Mouse (Mus musculus): ENCODE results near the gene Nelfcd. TPM values are rescaled to one million over a fixed set of nuclear protein-coding genes. Genes with fewer than 3 reads are reported as not detected.
A peak's percentile ranks its signal among the peaks of the same experiment; 100 is the strongest.

The Nelfcd gene
- polyA plus RNA-seq, 1 experiment from 2014 or later: 83.8 TPM

DNA sequence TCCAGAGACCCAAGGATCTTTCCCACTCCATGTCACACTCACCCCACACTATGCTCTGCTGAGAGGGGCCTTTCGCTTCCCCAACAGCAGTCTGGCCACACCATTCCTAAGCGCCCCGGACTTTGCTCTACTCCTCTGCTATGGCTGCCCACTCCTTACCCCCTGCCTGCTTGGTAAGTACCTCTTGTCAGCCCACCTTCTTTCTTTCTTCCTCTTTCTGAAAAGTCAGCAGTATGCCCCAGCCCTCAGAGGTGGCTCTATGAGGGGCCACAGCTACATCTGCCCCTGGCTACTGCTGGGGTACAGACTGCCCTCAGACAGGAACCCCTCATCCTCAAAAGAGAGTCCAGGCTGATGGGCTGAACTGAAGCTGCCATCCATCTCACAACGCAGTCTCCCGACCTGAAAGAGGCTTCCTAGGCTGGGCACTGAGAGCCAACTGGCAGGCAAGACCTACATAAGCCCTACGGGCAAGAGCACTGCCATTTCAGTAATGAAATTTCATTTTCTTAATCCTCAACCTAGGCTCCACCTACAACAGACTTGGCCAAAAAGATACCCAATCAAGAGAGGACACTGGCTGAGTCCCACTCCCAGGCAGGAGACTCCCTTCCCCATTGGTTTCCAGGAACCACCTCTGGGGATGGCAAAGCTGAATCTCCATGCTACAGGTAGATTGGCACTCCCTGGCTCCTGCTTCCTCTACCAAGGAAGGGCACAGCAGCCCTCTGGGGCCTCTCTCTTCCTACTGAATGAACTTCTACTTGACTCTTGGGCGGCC lies 21.5 kb downstream of the Nelfcd start:
- no peak for DNase-seq (ENCODE audit: low spot score)

DNA sequence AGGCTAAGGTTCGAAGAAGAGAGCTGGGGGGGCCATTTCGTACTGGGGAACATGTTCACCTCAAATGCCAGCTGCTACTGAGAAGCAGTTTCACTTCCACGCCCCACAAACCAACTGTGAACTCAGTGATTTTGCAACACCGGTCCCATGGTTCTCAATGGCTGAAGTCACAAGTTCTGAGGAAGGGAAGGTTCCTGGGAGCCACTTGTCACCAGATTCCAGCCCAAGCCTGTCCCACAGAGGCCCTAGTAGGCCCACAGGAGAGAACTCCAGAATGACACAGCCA lies 22.0 kb downstream of the Nelfcd start:
- DNase-seq (ENCODE audit: low spot score): no peak

DNA sequence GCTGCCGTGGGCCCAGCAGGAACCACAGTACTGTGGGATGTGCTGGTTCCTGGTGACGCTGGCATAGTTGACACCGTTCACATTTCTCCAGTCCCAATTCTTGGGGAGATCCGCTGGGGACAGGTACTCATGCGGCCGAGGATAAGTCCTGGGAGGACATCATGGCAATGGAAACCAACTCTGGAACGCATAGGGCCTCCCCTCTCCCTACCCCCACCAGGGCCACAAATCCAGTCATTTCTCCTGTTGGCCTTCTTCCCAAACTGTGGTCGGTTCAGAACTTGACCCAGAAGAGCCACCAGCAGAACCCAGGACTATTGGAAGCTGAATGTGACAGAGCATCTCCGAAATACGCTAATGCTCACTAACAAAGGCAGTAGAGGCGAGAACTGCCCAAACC lies 22.6 kb downstream of the Nelfcd start:
- peak; percentile 7 for DNase-seq (ENCODE audit: low spot score)

DNA sequence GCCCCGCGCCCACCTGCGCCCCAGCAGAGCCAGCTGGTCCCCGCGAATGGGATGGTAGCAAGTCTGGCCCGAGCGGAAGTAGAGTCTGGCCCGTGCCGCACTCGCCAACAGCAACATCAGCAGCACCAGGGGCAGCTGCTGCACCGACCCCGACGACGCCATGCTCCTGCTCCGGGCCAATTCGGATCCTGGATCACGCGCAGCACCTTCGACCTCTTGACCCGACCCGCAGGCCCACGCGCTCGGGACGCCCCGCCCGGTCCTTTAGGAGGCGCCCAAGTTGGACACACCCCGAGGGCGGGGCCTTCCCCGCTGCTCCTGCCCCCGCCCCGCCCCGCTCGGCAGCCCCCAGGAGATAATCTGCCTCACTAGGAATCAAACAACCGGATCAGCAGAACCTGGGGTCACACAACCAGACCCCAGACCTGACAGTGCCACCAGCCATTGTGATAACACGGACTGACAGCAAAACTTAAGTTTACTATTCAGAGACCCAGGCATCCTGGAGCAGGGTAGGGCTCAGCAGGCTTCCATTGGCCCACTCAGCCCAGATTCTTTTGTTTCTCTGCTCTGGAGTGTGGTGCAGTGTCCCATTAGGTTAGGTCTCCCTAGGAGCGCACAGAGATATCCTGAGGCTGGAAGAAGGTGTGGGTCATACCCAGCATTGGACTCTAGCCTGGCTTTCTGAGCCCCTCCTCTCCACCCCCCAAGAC lies 23.3 kb downstream of the Nelfcd start, which contains the start of gene Ctsz:
Gene Ctsz, minus strand, starts transcription at position 303 of the 713 bp plus-strand sequence.
- DNase-seq (ENCODE audit: low spot score): peak; percentile 61

DNA sequence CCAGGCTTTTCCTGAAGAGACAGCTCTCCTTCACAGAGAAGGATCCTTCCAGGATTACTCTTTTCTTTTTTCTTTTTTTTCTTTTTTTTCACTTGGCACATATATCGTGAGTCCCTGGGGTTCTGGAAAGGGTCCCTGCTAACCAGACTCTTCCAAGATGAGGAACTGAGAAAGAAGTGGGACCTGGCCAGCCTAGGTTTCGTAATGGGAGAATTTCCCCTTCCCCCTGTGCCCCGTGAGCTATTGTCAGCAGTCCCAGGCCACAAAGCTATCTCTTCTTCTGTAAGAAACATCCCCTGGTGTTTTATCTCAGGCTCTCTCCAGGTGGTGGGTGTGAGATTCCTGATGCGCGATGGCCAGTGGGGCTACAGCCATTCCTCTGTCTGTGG lies 23.8 kb downstream of the Nelfcd start:
- no peak for DNase-seq (ENCODE audit: low spot score)

DNA sequence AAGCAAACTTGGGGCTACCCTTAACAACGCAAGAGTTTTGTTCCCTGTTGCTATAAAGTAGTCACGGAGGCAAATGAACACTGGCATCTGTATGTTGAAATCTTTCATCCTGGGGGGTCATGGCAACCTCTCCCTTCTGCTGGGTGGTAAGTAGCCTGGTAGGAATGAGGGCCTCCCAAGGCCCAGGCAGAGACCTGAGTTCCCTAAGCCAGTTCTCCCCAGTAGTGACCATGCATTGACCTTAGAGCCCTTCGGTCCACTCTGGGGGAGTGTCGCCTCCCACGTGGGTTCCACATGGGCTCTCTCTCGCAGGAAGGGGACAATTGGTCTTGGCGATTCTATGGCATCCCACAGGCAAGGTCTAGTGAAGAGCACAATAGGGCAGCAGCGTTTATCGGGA lies 24.4 kb downstream of the Nelfcd start:
- no peak for DNase-seq (ENCODE audit: low spot score)

DNA sequence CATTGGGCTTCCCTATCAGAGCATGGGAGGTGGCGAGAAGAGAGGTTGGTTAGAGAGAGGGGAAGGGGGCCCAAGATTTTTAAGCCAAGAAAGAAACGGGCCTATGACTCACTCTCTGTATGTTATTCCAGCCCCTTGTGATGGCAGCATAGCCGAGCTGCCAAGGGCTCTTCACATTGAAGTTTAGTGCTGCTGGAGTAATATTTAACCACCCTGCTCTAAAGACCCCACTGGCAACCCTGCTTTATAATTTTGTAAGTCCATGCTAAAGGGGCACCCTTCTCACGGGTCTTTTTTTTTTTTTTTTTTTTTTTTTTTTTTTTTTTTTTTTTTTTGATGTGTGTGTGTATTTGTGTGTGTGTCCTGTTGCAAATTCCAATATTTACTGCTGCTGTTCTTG lies 26.3 kb downstream of the Nelfcd start:
- no peak for DNase-seq (ENCODE audit: low spot score)

DNA sequence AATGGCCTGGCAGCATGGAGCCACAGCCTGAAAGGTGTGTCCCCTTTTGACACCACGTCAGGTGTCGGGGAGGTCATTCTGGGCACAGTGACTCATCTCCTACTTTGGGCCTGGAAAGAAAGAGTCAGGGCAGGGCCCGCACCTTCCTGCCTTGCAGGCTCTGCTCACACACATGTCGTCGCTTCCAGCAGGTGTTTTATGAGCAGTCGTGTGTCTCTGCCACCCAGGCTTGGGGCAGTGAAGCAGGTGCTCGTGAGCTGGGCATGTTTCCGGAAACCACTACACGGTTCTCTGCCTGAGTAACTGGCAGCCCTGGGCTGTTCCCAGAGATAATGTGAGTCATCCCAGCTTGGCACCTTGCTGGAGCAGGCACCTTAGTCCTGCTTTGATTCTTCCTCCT lies 26.9 kb downstream of the Nelfcd start:
- peak; percentile 47 for DNase-seq (ENCODE audit: low spot score)

DNA sequence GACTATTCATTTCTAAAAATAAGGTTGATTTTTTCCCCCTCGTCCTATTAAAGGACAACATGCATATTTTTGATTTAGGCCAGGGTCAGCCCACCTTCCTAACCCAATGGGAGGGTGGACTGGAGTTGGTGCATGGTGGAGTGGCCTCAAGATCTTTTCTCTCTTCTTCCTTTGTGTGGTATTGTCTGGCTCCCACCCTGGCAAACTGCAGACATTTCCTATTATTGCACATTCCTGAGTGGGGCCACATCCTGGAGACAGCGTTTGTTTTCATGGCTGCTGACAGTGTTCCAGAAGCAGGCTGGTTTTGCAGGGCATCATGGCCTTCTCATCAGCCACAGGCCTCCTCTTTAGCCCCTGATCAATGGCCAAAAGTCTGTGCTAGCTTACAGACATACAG lies 27.4 kb downstream of the Nelfcd start:
- no peak for DNase-seq (ENCODE audit: low spot score)

DNA sequence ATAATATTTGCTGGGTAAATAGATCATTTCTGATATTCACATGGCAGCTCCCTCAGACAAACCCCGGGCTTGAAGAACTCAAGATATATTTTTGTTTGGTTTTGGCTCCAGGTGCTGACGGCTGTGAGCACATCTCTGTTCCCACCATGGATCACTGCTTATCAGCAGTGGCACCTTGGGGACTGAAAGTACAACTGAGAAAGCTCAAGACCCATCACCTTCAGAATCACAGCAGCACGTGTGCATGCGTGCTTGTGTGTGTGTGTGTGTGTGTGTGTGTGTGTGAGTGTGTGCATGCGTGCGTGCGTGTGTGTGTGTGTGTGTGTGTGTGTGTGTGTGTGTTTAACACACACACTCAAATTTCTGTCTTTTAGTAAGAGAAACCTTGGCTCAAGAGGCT lies 28.8 kb downstream of the Nelfcd start:
- DNase-seq (ENCODE audit: low spot score): no peak

DNA sequence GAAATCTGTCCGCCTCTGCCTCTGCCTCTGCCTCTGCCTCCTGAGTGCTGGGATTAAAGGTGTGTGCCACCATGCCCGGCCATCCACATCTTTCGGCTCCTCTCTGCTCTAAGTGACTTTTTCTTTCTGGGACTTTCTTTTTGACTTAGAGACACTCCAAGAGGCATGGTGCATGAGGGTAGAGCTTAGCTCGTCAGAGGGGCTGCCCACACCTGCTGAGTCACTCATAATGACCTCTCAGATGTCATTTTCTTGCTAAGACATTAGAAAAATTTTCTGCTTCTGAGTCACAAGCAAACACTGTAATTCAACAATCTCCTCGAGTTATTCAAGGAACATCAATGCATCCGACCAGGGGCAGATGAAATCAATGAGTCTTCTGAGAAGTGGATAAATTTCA lies 29.4 kb downstream of the Nelfcd start:
- no peak for DNase-seq (ENCODE audit: low spot score)

DNA sequence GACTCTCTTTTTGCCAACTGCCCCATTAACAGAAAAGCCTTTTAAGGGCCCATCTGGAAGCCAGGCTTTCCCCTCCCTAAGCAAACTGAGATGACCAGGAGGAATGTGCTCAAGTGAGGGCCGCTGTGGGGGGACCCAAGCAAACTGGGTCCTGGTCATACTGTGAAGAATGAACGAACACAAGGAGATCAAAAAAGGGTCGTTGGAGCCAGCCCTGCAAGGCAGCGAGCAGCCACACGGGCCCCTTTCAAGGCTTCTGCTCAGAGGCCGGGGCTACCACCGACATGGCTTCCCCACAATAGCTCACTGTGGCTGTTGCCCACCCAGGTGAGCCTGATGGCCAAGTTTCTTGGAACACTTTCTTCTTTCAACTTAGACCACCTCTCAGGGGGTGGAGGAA lies 30.9 kb downstream of the Nelfcd start:
- DNase-seq (ENCODE audit: low spot score): no peak

DNA sequence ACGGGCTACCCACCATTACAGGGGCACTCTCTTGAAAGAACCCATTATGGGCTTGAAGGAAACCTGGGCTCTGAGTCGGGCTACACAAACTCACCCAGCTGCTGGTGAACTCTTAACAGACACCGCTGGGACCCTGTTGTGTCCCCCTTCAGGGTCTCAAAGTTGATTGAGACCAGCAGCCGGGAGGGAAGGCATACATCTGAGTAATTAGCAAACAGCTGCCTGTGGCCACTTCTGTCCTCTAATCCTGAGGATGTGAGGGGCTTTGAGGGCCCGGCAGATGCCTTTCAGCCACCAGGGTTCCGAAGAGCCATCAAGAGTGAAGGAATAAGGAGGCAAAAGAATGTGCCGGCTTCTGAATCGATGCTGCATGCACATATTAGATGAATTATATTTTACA lies 31.3 kb downstream of the Nelfcd start:
- no peak for DNase-seq (ENCODE audit: low spot score)

DNA sequence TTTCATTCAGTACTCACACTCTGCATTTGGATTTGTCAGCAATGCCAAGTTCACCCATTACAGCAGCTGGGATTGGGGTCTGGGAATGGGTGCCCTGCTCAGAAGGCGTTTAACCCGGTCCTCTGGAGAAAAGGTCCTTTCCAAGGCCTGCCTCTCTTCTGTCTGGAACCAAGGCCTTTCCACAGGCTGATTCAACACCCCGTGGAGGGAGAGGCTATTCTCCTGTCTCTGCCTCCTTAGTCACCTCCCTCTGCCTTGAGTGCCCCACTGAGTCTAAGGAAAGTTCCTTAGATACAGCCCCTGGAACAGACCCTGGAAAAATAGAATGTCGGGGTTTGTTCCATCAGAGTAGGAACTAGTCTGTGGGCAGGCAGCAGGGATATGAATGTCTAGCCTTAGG lies 32.8 kb downstream of the Nelfcd start:
- DNase-seq (ENCODE audit: low spot score): no peak

DNA sequence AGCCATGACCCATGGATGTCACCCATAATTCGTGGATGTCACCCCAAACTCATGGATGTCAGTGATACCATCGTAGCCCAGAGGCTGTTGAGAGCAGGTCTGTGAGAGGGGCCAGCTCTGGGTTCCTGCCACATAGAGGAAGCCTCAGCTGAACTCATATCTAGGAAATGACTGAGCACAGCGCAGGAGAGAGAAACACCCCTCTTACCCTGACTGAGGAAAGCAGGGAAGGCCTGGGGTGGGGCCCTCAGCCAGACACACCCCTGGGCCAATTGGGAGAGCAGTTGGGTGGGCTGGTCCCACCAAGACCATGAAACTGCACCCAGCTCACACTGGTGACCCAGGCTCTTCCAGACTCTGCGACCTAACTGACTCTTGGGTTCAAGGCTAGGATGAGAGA lies 34.7 kb downstream of the Nelfcd start, which contains the start of gene Tubb1:
Gene Tubb1, plus strand, starts transcription at position 343 of the 400 bp plus-strand sequence.
- DNase-seq (ENCODE audit: low spot score): no peak

DNA sequence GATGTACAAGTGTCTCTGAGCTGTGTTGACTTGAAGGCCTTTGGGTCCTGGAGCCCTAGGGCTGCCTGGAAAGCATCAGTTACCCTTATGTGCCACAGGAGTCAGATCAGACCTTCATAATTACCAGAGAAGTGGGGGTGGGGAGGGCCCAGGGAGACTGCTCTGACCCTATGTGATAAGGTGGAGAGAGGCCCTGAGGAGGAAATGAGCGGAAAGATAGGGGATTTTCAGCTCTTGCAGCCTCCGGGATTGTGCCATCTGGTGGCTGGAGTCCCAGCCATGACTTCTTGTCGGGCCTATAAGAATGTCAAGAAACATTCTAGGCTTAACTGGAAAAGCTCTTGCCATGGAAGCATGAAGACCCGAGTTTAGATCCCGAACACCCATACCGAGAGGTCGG lies 38.1 kb downstream of the Nelfcd start:
- no peak for DNase-seq (ENCODE audit: low spot score)

DNA sequence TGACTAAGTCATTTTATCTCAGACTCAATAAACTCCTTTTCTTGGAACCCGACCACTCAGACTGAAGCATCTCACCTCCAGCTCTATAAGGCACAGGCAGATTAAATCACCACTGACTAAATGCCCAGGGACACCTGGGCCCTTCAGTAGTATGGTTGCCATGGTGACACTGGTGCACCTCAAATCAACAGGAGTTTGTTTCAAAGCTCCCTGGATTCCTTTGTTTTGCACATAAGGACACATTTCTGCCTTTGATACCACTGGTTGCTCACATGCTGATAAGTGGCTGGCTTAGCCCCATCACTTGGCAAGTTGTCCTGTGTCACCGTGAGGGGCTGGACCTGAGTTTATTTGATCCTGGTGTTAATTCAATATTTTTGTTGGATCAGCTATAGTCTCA lies 43.8 kb downstream of the Nelfcd start:
- DNase-seq (ENCODE audit: low spot score): no peak

DNA sequence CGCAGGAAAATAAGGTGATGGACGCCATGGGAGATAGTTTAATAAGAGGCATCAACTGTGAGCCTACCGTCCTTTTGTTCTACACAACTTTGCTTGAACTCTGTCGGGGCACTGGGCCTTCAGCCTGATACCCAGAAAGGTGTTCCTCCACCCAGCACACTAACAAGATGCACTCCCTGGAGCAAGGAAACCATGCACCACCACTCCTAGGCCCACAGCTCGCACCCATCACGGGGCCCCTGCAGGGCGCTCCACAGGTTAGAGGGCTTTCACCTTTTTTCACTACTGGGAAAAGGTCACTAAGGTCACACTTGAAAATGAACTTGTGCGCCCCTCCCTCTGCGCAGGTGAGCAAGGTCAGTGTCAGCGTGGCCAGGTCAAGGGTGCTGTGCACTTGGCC lies 47.8 kb downstream of the Nelfcd start:
- DNase-seq (ENCODE audit: low spot score): no peak

DNA sequence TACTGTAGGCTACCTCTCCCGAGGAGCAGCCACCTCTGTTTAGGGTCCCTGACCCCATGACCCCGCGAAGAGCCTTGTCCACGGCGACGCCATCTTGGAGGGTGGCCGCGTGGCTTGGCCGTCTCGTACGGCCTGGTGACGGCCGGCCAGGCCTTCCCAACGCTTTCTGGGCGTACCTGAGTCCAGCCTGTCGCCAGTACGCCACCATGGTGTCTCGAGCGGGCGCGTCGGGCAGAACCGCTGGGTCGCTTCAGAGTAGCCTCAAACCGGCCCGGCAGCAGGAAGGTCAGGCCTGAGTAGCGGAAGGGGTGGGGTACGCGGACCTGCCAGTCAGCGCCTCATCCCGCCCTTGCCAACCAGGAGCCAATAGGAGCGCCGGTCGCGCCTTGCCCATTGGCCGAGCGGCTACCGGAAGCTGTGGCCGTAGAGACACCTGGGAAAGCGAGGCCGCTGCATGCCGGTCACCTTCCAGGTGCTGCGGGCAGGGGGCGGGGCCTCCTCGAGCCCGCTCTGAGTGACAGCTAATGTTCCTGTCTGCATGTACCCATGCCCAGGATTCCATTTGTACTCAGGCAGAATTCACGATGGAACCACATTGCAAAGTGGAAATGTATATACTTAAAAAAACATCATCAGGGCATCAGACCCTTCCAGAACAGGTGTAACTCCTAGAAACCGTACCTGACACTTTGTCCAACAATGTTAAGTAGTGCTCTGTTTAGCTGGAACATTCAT lies 48.4 kb downstream of the Nelfcd start, which contains the start of gene Atp5e:
Gene Atp5e, minus strand, starts transcription at position 317 of the 735 bp plus-strand sequence.
- DNase-seq (ENCODE audit: low spot score): peak; percentile 82

DNA sequence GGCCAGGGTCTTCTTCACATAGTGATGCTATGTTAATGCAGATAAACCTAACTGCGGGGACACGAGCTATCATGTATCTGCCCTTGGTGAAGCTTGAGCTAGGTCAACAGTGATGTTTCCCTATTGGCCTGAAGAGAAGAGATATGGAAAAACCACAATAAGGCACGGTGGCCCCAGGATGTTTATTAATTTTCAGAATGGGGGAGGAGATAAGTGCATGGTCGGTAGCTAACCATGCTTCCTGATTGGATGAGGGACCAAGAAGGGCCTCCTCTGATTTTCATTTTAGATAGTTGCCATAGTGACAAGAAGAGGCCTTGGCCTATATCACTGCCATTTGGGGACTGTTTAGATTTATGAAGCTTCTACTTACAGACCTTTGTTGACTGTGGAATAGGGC lies 54.7 kb downstream of the Nelfcd start:
- no peak for DNase-seq (ENCODE audit: low spot score)

DNA sequence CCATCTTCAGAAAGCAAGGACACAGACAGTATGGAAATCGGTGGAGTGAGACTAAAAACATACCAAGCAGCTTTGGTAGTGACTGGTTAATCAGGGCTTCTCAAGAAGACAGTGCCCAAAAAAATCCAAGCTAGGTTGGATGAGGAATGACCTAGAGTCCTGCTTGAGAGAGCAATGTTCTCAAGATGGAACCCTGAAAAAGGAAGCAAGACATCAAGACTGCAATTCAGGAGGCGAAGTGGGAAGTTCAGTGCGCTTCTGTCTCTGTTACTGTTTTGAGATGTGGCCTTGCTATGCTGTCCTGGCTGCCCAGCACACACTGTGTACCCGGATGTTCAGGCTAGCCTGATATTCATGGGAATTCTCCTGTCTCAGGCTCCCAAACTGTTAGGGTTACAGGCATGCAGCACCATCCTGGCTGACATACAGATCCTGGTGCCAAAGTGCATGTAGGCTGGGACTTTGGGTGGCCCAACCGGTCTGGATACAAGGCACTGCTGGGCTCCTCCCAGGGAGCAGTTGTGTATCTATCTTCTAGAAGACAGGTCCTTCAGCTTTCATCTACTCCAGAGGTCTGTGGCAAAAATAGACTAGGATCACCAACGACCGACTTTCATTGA lies 55.3 kb downstream of the Nelfcd start:
- no peak for DNase-seq (ENCODE audit: low spot score)

DNA sequence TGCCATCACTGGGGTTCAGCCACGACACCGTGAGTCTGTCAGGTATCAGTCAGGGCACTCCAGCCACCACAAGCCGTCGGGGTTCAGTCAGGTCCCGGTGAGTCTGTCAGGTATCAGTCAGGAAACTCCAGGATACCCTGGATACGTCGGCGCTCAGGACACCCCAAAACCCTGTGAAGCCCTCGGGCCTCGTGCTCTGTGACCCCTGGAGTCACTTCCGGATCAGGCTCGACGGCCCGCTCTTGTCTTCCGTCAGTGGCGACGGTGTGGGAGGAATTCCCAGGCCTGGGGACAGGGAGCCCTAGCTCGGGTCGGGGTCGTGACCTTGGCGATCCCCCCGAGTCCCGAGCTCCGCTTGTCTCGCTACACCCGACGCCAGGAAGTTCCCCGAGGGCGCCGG lies 56.8 kb downstream of the Nelfcd start:
- DNase-seq (ENCODE audit: low spot score): no peak

Data from thymus, postnatal 0 days (tissue).